Mouse (Mus musculus) common myeloid progenitor, adult 5-6 weeks (primary cell): ENCODE results near the gene Rragd. TPM values are rescaled to one million over a fixed set of nuclear protein-coding genes. Genes with fewer than 3 reads are reported as not detected.

Experiments
- ATAC-seq: replicated peaks from 2 replicates; pipeline ENCODE4 v1.8.0; 2016; ENCODE audit warnings: low read depth, mild to moderate bottlenecking, moderate TSS enrichment, inconsistent platforms; ENCODE audit not compliant: poor library complexity, severe bottlenecking
- total RNA-seq: library from RNA; stranded (forward); fragments of 200-1000, 187-1606 nt; gene quantifications from 2 replicates; pipeline ENCODE4 v1.2.3, GENCODE M21; 2017

Rragd gene
- total RNA-seq, 1 experiment from 2014 or later, result 0.18 TPM

DNA sequence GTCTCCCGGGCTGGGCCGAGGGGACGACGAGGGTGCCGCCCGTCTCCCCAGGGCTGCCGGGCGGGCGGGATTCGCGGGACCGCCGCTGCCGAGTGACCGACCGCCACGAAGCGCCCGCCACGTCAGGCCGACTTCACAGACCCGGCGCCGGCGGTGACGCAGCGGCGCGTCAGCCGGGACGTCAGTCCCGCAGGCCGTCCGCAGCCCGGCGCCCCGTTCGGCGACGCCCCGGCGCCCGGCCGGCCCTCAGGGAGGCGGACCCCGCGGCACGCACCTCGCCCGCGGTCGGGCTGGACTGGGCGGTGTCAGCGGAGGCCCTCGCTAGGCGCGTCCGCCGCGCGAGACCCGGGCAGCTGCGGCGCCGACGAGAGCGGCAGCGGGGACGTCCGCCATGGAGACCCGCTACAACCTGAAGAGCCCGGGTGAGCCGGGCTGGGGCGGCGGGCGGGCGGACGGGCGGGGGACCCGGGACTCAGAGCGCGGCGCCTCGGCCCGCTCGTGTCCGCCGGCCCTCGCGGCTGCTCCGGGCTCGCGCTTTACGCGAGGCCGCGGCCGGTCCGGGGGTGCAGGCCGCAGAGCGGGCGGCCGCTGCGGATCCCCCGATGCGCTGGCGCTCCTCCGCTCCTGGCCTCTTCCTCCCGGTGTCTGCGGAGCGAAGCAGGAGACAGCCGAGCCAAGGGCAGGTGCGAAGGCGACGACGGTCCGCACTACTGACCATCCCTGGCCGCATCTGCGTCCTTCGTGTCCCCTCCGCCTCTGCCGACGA, 48.5 kb downstream of the Rragd start, which contains the start of gene Ube2j1:
Gene Ube2j1 (plus strand): TSS at position 222 of the 766 bp plus-strand sequence.
- peak; percentile 79 for ATAC-seq

DNA sequence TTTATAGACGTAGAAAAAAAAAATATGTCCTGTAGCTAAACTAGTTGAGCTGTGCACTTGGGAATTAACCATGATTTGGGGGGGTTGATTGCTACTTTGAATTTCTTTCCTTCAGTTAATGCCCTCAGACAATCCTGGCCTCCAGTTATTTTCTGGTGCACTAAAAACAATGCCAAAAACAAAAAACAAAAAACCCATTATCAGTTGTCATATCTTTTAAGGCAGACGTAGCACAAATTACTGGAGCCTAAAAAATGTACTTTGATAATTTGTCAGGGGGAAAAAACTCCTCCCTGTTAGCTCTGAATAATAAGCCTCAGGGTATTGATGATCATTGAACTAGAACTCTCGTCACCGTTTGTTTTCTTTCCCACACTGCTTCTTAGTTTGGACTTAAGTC, 49.2 kb downstream of the Rragd start:
- ATAC-seq, result no peak

DNA sequence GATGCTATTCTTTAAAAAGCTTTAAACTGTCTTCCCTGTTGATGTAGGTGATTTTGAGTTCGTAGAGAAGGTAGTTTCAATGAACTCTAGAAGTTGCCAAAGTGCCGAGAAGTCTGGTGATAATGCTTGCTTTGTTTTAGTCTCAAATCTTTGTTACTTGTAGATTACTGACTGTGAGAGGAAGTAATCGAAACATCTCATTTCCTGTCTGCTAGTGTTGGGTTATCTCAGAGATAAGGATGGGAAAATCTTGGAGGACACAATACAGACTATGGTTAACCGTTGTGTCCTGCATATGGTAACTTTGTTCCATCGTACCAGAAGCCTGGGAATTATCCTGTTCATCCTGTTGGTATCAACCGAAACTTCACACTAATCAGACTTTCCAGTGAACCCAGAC, 50.7 kb downstream of the Rragd start:
- ATAC-seq, result no peak

DNA sequence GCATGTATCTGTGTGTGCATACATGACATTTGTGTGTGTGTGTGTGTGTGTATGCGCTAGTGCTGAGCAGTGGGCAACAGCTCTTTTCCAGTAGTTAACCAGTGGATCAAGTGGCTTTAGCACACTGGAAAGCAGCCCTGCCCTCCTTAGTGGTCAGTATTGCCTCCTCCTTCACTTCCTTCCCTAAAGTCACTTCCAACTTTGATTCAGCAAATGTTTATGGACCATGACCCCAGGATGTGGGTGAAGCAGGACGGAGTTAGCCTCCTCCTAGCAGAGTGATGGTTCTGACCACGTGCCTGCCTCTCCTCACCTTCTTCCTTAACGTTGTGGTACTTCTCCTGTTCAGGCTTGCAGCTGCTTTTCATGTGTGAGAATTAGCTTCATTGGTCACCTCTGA, 57.0 kb downstream of the Rragd start:
- ATAC-seq, result no peak

DNA sequence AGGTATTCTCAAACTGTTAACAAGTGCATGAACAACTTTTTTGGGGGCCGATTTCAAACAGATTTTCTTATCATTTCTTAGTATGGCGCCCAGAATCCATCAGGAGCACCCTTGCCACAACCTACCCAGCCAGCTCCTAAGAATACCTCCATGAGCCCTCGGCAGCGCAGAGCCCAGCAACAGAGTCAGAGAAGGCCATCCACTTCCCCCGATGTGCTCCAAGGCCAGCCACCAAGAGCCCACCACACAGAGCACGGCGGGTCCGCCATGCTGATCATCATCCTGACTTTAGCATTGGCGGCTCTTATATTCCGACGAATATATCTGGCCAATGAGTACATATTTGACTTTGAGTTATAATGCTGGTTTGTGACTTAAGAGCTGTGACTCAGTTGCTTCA, 66.8 kb downstream of the Rragd start:
- ATAC-seq, result no peak

DNA sequence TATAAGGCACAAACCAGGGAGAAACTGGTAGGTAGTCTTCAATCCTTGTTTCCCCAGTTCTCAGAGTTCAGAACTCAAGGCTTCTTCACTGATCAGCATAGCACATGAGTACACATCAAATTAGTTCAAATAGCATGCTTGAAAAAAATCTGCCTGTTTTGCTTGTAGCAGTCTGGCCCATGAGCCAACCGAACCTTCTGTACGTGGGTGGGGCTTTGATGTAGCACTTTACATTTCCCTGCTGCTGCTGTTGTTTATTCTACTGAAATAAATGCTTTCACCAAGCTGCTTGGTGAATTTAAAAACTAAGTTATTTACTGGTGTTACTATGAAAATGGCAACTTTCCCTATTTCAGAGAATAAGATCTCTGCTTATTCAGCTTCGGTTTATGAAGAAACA, 69.2 kb downstream of the Rragd start:
- no peak for ATAC-seq

DNA sequence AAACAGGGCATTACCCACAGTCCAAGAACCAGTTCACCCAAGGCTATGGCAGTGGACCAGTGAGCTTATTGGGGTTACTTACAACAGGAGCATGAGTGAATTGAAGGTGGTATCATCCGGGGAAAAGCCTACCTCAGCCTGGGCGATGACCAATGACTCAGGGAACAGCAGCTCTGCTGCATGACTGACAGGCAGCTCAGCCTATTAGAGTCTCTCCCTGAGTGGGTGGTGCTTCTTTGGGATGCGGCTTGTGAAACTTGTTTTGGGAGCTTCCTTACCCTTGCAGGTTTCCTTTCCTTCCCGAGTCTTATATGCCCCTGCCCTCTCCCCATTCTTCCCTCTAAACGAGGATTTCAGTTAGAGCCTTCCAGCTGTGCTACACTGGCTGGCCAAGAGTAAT, 69.8 kb downstream of the Rragd start:
- ATAC-seq, result 0 out of 2 replicates have a peak, but pooled peaks have one; percentile 11

DNA sequence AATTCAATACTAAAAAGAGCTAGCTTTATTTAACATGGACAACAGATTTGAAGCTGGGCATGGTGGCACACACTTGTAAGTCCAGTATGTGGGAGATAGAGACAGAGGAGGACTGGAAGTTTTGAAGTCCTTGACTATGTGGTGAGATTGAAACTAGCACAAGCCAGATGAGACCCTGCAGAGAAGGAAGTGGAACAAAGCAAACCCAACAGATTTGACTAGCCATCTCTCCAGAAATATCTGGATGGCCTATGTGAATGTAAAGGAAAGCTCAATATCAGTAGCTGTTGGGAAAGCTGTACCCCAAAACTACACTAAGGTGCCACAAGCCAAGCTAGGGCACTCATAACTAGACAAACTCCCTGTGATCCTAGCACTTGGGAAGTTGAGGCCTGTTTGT, 71.6 kb downstream of the Rragd start:
- ATAC-seq, result 0 out of 2 replicates have a peak, but pooled peaks have one; percentile 32

DNA sequence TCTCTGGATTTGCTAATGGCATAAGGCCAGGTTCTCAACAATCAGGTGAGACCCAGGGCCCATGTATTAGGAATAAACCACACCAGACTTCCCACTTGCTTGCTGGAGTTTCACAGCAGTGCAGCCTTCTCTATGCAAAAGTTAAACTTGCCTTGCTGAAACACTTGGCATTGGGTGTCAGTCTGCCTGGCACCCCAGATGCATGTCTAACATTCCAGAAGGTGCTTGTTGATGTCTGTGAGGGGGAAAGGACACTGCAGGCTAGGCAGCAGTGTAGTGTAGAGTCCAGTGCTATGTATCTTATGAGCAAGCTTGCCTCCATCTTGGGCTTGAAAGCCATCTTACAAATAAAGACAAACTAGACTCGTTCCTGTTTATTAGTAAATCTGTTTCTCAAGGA, 73.5 kb downstream of the Rragd start:
- ATAC-seq, result no peak

DNA sequence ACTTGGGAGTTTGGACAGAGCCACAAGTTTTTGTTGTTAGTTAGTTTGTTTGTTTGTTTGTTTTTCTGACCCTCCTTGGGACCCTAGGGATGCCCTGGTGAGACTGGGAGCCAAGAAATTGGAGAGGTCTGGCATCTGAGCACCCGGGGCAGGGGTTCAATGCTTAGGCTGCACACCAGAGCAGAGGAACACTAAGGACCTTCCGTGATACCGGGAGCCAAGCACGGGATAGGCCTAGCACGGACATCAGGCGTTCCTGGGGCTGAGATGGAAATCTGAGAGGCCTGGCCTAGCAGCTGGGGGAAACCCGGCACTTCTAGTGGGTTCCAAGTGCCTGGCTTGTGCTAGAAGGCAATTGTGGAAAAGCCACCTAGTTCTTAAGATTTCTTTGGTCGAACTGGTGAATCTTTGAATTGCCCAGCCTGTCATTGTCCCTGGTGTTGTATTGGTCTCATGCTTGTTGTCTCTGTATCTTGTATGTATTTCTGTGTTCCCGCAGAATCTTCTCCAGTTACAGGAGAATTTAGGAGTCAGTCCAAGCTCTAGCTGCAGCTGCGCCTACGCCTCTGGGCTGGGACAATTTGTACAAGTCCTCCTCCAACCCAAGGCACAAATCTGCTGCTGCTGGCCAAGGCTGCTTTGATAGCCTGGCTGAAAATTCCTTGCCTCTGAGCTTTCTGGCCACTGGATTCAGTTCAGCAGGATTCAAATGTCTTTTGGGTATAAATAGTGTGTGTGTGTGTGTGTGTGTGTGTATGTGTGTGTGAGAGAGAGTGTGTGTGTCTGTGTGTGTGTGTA, 75.3 kb downstream of the Rragd start:
- no peak for ATAC-seq

DNA sequence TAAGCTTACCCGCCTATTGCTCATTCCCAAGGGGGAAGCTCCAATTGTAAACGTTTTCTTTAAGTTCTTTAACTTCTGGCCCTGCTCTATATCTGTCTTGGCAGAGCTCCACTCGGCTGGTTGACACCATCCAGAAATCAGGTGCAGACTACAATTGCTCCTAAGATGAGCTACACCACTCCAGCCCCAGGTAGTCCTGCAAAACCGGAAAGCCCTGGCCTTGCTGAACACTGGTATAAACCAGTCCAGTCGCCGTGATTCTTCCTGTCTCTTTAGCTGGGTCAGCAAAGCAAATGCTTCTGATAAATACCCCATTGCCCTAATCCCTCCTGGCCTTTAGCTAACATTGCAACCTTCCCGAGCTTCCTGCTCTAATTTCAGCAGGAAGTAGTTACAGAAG, 78.3 kb downstream of the Rragd start:
- ATAC-seq, result no peak

DNA sequence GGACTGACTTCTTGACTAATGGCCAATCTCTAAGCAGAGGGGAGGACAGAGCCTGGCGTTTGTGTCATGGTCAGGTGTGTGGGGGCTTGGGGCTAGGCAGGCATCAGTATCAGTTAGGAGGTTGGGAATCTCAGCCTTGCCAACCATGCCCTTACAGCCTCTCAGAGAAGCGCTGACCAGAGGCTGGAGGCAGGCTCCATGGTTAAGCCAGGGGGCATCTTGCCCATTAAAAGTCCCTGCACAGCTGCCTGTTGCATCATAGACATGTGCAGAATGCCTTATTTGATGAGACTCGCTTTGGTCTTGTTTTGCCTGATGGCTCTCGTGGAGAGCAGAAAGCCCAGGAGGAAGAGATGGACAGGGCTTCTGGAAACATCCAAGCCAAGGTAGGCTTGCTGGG, 80.1 kb downstream of the Rragd start, which contains the start of gene Gabrr2:
Gene Gabrr2 (plus strand): TSS at position 19 of the 400 bp plus-strand sequence.
- no peak for ATAC-seq

DNA sequence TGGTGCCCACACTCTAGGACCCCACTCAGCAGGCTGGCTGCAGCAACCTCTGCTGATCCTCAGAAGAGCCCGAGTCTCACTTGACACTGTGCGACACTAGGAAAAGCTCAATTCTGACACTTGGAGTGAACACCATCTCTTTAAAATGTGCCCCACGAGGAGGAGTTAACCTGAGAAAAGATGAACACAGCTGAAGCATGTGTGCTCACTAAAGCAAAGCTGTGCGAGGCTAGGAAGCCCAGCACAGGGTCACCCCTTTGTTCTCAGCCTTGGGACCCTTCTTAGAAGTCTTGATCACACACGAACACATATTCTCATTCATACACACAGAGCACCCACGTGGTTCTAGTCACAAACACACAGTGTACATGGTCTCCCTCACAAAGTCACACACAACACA, 82.1 kb downstream of the Rragd start:
- ATAC-seq, result no peak

DNA sequence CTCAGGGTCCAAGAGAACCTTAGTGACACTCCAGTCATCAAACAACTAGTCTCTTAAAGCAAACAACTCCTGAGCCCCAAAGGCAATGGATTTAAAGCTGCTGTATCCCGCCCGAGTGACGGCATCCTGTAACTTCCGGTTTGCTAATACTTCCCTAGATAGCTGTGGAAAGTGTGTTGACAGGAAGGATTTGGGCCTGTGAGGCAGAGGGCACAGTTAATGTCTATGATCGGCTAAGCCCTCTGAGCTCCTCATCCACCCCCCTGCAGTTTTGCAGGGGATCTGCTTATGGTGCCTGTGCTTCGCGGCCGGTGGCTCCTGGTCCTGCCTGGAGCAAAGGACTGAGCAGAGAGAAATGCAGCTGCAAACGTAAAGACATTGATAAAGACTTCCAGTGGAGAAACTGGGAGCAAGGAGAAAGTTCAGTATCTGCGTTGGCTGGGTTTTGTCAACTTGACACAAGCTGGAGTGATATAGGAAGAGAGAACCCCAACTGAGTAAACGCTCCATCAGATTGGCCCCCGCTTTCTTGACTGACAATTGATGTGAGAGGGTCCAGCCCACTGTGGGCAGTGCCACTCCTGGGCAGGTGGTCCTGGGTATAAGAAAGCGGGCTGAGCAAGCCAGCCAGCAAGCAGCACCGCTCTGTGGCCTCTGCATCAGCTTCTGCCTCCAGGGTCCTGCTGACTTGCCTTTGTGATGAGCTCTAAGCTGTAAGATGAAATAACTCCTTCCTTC, 83.6 kb downstream of the Rragd start:
- ATAC-seq, result no peak

DNA sequence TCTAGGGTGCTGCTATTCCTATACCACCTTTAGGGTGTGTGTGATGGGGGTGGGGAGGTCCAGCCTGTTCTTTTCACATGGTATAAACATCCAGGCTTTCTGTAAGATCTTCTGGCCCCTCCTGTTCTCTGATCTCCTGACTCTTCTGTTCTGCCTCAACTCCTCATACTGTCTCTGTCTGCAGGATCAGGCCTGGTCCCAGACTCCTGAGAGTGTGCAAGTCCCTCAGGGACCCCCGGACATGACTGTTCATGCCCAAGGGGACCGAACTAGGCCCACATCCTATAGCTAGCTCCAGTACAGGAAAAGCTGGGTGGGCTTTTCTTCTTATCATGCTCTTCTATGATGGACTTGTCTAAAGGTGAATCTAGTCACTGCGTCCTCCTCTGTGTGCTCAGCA, 84.5 kb downstream of the Rragd start:
- no peak for ATAC-seq

DNA sequence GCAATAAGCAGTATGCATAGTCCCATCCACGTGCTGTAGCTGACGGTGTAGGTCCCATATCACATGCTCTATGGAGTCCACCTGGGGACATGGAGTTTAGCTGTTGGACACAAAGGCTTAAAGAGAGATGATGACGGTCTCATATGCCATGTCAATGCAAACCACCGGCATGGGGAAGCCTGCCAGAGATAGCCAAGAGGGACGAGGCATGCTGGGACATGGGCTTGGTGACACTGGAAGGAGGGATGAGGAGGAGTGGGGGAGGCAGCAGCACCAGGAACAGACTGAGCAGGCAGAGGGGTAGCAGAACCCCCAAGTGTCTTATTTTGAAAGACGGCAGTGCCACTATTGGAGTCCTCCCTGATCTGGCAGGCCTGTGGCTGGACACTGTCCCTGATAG, 85.0 kb downstream of the Rragd start:
- no peak for ATAC-seq

DNA sequence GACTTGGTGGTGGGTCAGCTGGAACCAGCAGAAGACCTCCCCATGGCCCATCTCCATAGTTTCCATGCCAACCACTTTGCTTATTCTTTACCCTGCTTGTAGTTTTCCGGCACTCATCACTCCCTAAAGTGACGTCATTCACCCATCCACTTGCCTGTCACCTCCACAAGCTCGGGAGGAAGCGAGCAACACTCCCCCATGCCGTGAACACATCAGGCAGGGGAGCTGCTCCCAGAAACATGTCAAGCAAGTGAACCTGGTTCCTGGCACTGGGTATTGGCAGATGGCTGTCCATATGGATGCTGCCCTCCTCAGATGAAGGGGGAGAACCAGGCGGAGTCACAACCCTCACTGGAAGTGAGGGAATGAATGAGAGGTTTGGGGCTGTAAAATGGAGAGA, 86.1 kb downstream of the Rragd start:
- ATAC-seq, result no peak

DNA sequence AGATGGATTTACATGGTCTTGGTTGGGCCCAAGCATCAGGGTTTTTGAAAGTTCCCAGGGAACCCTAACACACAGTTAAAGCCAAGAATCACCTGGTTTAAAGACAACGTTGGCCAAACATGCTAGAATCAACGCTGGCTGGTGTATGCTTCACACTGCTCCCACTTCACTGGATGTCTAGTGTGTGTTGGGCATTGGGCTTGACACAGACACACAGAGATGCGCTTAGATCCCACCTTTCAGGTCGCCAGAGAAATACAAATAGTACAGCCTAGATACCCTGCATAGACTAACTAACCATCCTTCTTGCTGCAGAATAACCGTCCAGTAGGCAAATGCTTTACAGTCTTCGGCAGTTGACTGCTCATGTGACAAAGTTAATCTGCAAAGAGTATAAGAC, 87.5 kb downstream of the Rragd start:
- no peak for ATAC-seq

DNA sequence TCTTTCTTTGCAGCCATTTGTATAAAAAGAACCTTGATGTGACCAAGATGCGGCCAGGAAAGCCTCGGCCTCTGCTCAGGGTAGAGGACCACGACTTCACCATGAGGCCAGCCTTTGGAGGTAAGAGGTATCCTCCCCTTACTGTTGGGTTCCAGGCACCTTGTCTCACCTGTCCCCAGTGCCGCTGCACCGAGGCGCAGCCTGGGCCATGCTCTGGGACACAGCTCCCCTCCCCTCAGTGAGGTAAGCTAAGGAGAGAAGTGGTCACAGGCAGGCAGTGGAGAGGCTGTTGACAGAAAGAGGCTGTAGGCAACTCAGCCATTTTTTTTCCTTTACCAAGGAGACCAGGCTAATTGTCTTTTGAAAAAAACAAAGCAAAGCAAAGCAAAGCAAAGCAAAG, 88.5 kb downstream of the Rragd start:
- ATAC-seq, result no peak
